Comparison of ENCODE assay signal across 10 mouse cellular contexts in the genomic region with DNA sequence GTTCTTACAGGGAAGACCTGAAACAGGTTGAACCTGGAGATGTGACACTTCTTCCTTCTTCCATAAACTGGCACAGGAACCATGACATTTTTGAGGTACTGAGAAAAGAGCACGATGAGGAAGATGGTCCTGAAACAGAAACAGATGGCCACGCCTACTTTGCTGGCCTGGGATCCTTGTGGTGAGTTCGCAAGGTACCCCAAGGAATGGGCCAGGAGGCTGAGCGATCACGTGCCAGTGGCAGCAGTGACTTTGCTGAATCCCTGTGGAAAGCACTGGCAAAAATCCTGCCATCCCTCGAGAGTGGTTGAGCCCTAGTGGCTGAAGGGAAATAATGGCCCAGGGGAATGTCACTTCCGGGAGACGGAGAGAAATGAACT. TPM values are rescaled to one million over a fixed set of nuclear protein-coding genes. Genes with fewer than 3 reads are reported as not detected.
DNase-seq lines count a peak whose midpoint lies in the region; ATAC-seq and TF ChIP-seq lines count a peak whose summit lies in the region.
"Had no signal": no experiment of that assay in that cellular context is flagged by ENCODE, and none has a peak within 500 bp of the region (broad histone marks: within the 10 kb centered on the region; RNA-seq: fewer than 3 reads in every experiment).

No protein-coding gene starts in this region.

- H3K4me3 ChIP-seq in lung, embryonic 14.5 days (ENCODE audit: low read depth, low read length): no peak overlapping the region
- H3K4me3 ChIP-seq in forebrain, embryonic 12.5 days (replicated peaks): no peak overlapping the region
- H3K4me3 ChIP-seq in limb, embryonic 15.5 days: no peak overlapping the region

- peak overlapping the region; percentile 48 for H3K4me2 ChIP-seq in lung, embryonic 14.5 days
- peak overlapping the region; percentile 38 for H3K4me2 ChIP-seq in forebrain, embryonic 12.5 days
- peak overlapping the region; percentile 22 for H3K4me2 ChIP-seq in limb, embryonic 15.5 days

- H3K4me1 ChIP-seq in lung, embryonic 14.5 days (ENCODE audit: insufficient read depth): no peaks in the 10 kb centered on the region
- H3K4me1 ChIP-seq in forebrain, embryonic 12.5 days: peaks cover 5% of the 10 kb centered on the region; the same call in 1 of the 2 replicates
- H3K4me1 ChIP-seq in limb, embryonic 15.5 days: no peaks in the 10 kb centered on the region; the same call in 1 of the 2 replicates

- TF ChIP-seq CTCF in lung, embryonic 14.5 days (IDR thresholded peaks at IDR 0.05; ENCODE audit: low read depth): no peak; the same call in 1 of the 2 replicates

- H3K9ac ChIP-seq in lung, embryonic 14.5 days: no peak overlapping the region
- H3K9ac ChIP-seq in forebrain, embryonic 12.5 days: no peak overlapping the region
- no peak overlapping the region for H3K9ac ChIP-seq in limb, embryonic 15.5 days

- WGBS in lung, embryonic 14.5 days: 35% methylated on average over 8 of the region's 8 CpGs
- WGBS in forebrain, embryonic 12.5 days: 41% methylated on average over 8 of the region's 8 CpGs
- 44% methylated on average over 8 of the region's 8 CpGs for WGBS in limb, embryonic 15.5 days

- no peak for ATAC-seq in lung, embryonic 14.5 days (ENCODE audit: insufficient read depth)
- ATAC-seq in forebrain, embryonic 12.5 days (ENCODE audit: low FRiP score): no peak
- no peak for ATAC-seq in limb, embryonic 15.5 days (ENCODE audit: insufficient number of reproducible peaks, low FRiP score, low TSS enrichment, low read depth)
- no peak for ATAC-seq in monocyte, adult 5-6 weeks (replicated peaks; ENCODE audit: insufficient number of reproducible peaks, low FRiP score, low TSS enrichment, poor library complexity, severe bottlenecking)

- DNase-seq in lung, embryonic 14.5 days: peak; percentile 19
- DNase-seq in lung, postnatal 4 days: no peak
- DNase-seq in retina, embryonic 14.5 days (ENCODE audit: low spot score): peak; percentile 19
- DNase-seq in B cell, adult 2 months: no peak
- no peak for DNase-seq in cerebellum, adult 11 months
- DNase-seq: cerebellum, adult 9-11 months had no signal

- no peak overlapping the region for H3K27ac ChIP-seq in lung, embryonic 14.5 days (ENCODE audit: low read depth)
- no peak overlapping the region for H3K27ac ChIP-seq in forebrain, embryonic 12.5 days
- no peak overlapping the region for H3K27ac ChIP-seq in limb, embryonic 15.5 days

- H3K27me3 ChIP-seq in lung, embryonic 14.5 days (ENCODE audit: insufficient read depth, low read length): no peaks in the 10 kb centered on the region
- H3K27me3 ChIP-seq in forebrain, embryonic 12.5 days: no peaks in the 10 kb centered on the region
- H3K27me3 ChIP-seq in limb, embryonic 15.5 days: no peaks in the 10 kb centered on the region

- no peaks in the 10 kb centered on the region for H3K9me3 ChIP-seq in lung, embryonic 14.5 days (ENCODE audit: low read depth, low read length)
- H3K9me3 ChIP-seq in forebrain, embryonic 12.5 days: no peaks in the 10 kb centered on the region
- H3K9me3 ChIP-seq in limb, embryonic 15.5 days: no peaks in the 10 kb centered on the region

- H3K36me3 ChIP-seq in lung, embryonic 14.5 days (ENCODE audit: insufficient read depth): no peaks in the 10 kb centered on the region
- H3K36me3 ChIP-seq in forebrain, embryonic 12.5 days (replicated peaks): no peaks in the 10 kb centered on the region
- no peaks in the 10 kb centered on the region for H3K36me3 ChIP-seq in limb, embryonic 15.5 days

RNA-seq across cellular contexts. Expression of a gene that starts 32.4 kb away (rescaled TPM):
- polyA plus RNA-seq in lung, embryonic 14.5 days (2014; fragmentation: Nextera tagmentation; extraction: Ambion mirVana): 0.20 and 0.62 TPM in 2 replicates
- polyA plus RNA-seq in forebrain, embryonic 12.5 days (2016; fragmentation: Nextera tagmentation; extraction: Ambion mirVana): 0.40 and 0.76 TPM in 2 replicates
- 0.53 and 0.56 TPM in 2 replicates for polyA plus RNA-seq in limb, embryonic 15.5 days (2015; fragmentation: Nextera tagmentation; extraction: Ambion mirVana)
- total RNA-seq in monocyte, adult 5-6 weeks (2017): 0.49 TPM in 1 of 3 replicates, not detected in the others

RNA-seq across cellular contexts. Expression of a gene that starts 35.9 kb away (rescaled TPM):
- polyA plus RNA-seq in lung, embryonic 14.5 days (2014; fragmentation: Nextera tagmentation; extraction: Ambion mirVana): not detected in 2 replicates
- polyA plus RNA-seq in forebrain, embryonic 12.5 days (2016; fragmentation: Nextera tagmentation; extraction: Ambion mirVana): not detected in 2 replicates
- polyA plus RNA-seq in limb, embryonic 15.5 days (2015; fragmentation: Nextera tagmentation; extraction: Ambion mirVana): not detected in 2 replicates
- not detected in 3 replicates for total RNA-seq in monocyte, adult 5-6 weeks (2017)
- polyA plus RNA-seq: gonadal fat pad, adult 2 months had no signal

RNA-seq across cellular contexts. Expression of a gene that starts 45.2 kb away (rescaled TPM):
- polyA plus RNA-seq in lung, embryonic 14.5 days (2014; fragmentation: Nextera tagmentation; extraction: Ambion mirVana): 14.7 and 16.2 TPM in 2 replicates
- 11.0 and 12.3 TPM in 2 replicates for polyA plus RNA-seq in forebrain, embryonic 12.5 days (2016; fragmentation: Nextera tagmentation; extraction: Ambion mirVana)
- polyA plus RNA-seq in limb, embryonic 15.5 days (2015; fragmentation: Nextera tagmentation; extraction: Ambion mirVana): 9.9 and 10.2 TPM in 2 replicates
- 14.8 to 23.2 TPM (median 20.6 TPM) in 3 replicates for total RNA-seq in monocyte, adult 5-6 weeks (2017)

Comparison
In these comparisons a context has a peak if more than half of its experiments do, and no peak if none do; other contexts are left out.
1. DNase-seq: peak in lung, embryonic 14.5 days (single experiment) and retina, embryonic 14.5 days (single experiment); none in lung, postnatal 4 days (0 of 2), B cell, adult 2 months (0 of 2) and cerebellum, adult 11 months (single experiment).
2. Peak in every context shown above with its lines, with median percentiles within 50 percentile points of each other: H3K4me2 ChIP-seq.